28 mouse cellular contexts compared by ENCODE assay signal in the genomic region with DNA sequence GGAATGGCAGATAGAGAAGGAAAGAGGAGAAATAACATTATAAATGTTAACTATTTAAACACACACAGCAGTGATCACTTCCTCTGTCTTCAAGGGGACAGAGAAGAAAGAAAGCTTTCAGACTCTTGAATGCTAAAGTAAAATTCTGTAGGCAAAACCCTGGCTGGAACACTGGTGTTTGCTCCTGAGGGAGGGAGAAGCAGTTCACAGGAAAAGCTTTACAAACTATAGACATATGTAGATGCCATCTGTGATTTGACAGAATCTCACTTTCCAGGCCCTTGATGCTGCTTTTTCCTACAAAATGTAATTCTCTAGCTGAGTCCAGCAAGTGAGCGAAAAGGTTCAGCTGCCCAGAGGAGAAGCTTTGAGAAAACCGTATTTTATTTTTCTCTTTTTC.
"Had no signal": no experiment of that assay in that cellular context is flagged by ENCODE, and none has a peak within 500 bp of the region (broad histone marks: within the 10 kb centered on the region; RNA-seq: fewer than 3 reads in every experiment).

No protein-coding gene starts in this region.

- H3K27ac ChIP-seq: gastrocnemius, adult 2 months; heart, embryonic 10.5 days; hindbrain, embryonic 10.5 days; hindbrain, embryonic 12.5 days; hindbrain, embryonic 14.5 days; intestine, embryonic 15.5 days; layer of hippocampus, adult 2 months; left cerebral cortex, adult 2 months; limb, embryonic 10.5 days; limb, embryonic 12.5 days; liver, embryonic 13.5 days; liver, embryonic 15.5 days had no signal

- H3K4me2 ChIP-seq: heart, embryonic 12.5 days; hindbrain, embryonic 12.5 days; hindbrain, embryonic 14.5 days; intestine, embryonic 15.5 days; limb, embryonic 12.5 days; liver, embryonic 11.5 days; liver, embryonic 13.5 days; liver, embryonic 15.5 days had no signal

- H3K27me3 ChIP-seq: heart, embryonic 12.5 days; hindbrain, embryonic 12.5 days; intestine, embryonic 15.5 days; limb, embryonic 12.5 days; liver, embryonic 13.5 days; liver, embryonic 15.5 days had no signal

- H3K9me3 ChIP-seq: heart, embryonic 10.5 days; heart, embryonic 12.5 days; hindbrain, embryonic 10.5 days; hindbrain, embryonic 12.5 days; intestine, embryonic 15.5 days; limb, embryonic 10.5 days; limb, embryonic 12.5 days; liver, embryonic 13.5 days; liver, embryonic 15.5 days had no signal

- H3K4me3 ChIP-seq: gastrocnemius, adult 2 months; heart, embryonic 10.5 days; heart, embryonic 12.5 days; hindbrain, embryonic 10.5 days; hindbrain, embryonic 12.5 days; intestine, embryonic 15.5 days; layer of hippocampus, adult 2 months; left cerebral cortex, adult 2 months; limb, embryonic 10.5 days; limb, embryonic 12.5 days; liver, embryonic 13.5 days; liver, embryonic 15.5 days had no signal

- H3K4me1 ChIP-seq: heart, embryonic 10.5 days; heart, embryonic 12.5 days; hindbrain, embryonic 10.5 days; hindbrain, embryonic 12.5 days; intestine, embryonic 15.5 days; limb, embryonic 10.5 days; limb, embryonic 12.5 days; liver, embryonic 13.5 days; liver, embryonic 15.5 days had no signal

- DNase-seq: gastrocnemius, adult 2 months; gastrocnemius, postnatal 10 days; gastrocnemius, postnatal 25 days; heart, adult 18-20 months; heart, postnatal 10 days; heart, postnatal 4 days; kidney, adult 18-20 months; kidney, adult 8-10 months; kidney, postnatal 10 days; kidney, postnatal 25 days; kidney, postnatal 4 days; liver; liver, embryonic 13.5 days had no signal

- H3K36me3 ChIP-seq: heart, embryonic 10.5 days; heart, embryonic 12.5 days; hindbrain, embryonic 10.5 days; hindbrain, embryonic 12.5 days; intestine, embryonic 15.5 days; limb, embryonic 10.5 days; limb, embryonic 12.5 days; liver, embryonic 13.5 days; liver, embryonic 15.5 days had no signal

- ATAC-seq: hindbrain, embryonic 16.5 days; inflammation-experienced regulatory T-cells, adult 6 months; intestine, embryonic 15.5 days; intestine, postnatal 0 days had no signal

- H3K9ac ChIP-seq: heart, embryonic 12.5 days; hindbrain, embryonic 12.5 days; hindbrain, embryonic 14.5 days; intestine, embryonic 15.5 days; limb, embryonic 12.5 days; liver, embryonic 13.5 days; liver, embryonic 15.5 days had no signal
